Comparison of ENCODE assay signal across 32 mouse cellular contexts in genomic region chr7:45864435-45864834, GRCm38 (mm10). TPM values are rescaled to one million over a fixed set of nuclear protein-coding genes. Genes with fewer than 3 reads are reported as not detected.
"Had no signal": no experiment of that assay in that cellular context is flagged by ENCODE, and none has a peak within 500 bp of the region (broad histone marks: within the 10 kb centered on the region; RNA-seq: fewer than 3 reads in every experiment).

No protein-coding gene starts in this region.

- H3K27me3 ChIP-seq: hindbrain, embryonic 15.5 days had no signal

- H3K9ac ChIP-seq: heart, embryonic 13.5 days; heart, embryonic 15.5 days; hindbrain, embryonic 13.5 days; hindbrain, embryonic 15.5 days; kidney, embryonic 15.5 days; limb, embryonic 13.5 days; limb, embryonic 15.5 days had no signal

- H3K36me3 ChIP-seq: heart, embryonic 13.5 days; heart, embryonic 15.5 days; hindbrain, embryonic 13.5 days; hindbrain, embryonic 15.5 days; kidney, embryonic 15.5 days; limb, embryonic 13.5 days; limb, embryonic 15.5 days had no signal

- H3K9me3 ChIP-seq: heart, embryonic 13.5 days; heart, embryonic 15.5 days; hindbrain, embryonic 13.5 days; hindbrain, embryonic 15.5 days; kidney, embryonic 15.5 days; limb, embryonic 13.5 days; limb, embryonic 15.5 days had no signal

- ATAC-seq: hindbrain, postnatal 0 days; intestine, embryonic 16.5 days had no signal

- H3K27ac ChIP-seq: heart, embryonic 13.5 days; hindbrain, embryonic 13.5 days; hindbrain, embryonic 15.5 days; hindbrain, postnatal 0 days; kidney, embryonic 15.5 days; kidney, postnatal 0 days; limb, embryonic 13.5 days; limb, embryonic 15.5 days had no signal

- H3K4me3 ChIP-seq: heart, embryonic 15.5 days; hindbrain, embryonic 13.5 days; hindbrain, embryonic 15.5 days; kidney, embryonic 15.5 days; limb, embryonic 13.5 days; limb, embryonic 15.5 days had no signal

- H3K4me2 ChIP-seq: heart, embryonic 11.5 days; heart, embryonic 13.5 days; heart, embryonic 15.5 days; hindbrain, embryonic 13.5 days; hindbrain, embryonic 15.5 days; kidney, embryonic 15.5 days; limb, embryonic 13.5 days; limb, embryonic 15.5 days had no signal

- DNase-seq: gastrocnemius, postnatal 10 days; gastrocnemius, postnatal 36 days; heart, adult 18-20 months; heart, postnatal 14 days; heart, postnatal 36 days; kidney, adult 11 months; kidney, adult 2 months; kidney, adult 9 months; kidney, postnatal 14 days; kidney, postnatal 36 days; layer of hippocampus, adult 9-11 months; layer of hippocampus, postnatal 36 days; left cerebral cortex, postnatal 4 days had no signal

RNA-seq across cellular contexts. Expression of gene Syngr4, which starts 32.1 kb away (rescaled TPM):
- total RNA-seq: gastrocnemius, adult 18-20 months; gastrocnemius, postnatal 36 days; heart, adult 18-20 months; heart, postnatal 14 days; heart, postnatal 36 days; hematopoietic stem cell, adult 5-6 weeks; hindbrain, postnatal 0 days; layer of hippocampus, adult 18-20 months; layer of hippocampus, postnatal 14 days; layer of hippocampus, postnatal 36 days; left cerebral cortex, adult 18-20 months; left cerebral cortex, postnatal 10 days; left cerebral cortex, postnatal 25 days; liver, adult 2 months had no signal
- polyA plus RNA-seq: hindbrain, embryonic 15.5 days; liver, adult 2 months had no signal
